Mouse (Mus musculus) small intestine, adult 2 months (tissue): ENCODE data around the gene Smndc1. TPM values are rescaled to one million over a fixed set of nuclear protein-coding genes. Genes with fewer than 3 reads are reported as not detected.
A peak's percentile ranks its signal among the peaks of the same experiment; 100 is the strongest.
"Not testable (repeated sequence)": the region's sequence is repeated elsewhere in the genome, so short reads cannot be mapped to it uniquely, and the experiment has no call there.

Experiments
- H3K27ac ChIP-seq: fragments of 200-500 bp; 2 replicates; pipeline ENCODE4 v1.5.1; 2012; ENCODE audit warnings: low read depth, low read length, control low read depth, inconsistent platforms; ENCODE audit not compliant: insufficient read depth
- H3K27me3 ChIP-seq: fragments of 200-500 bp; 2 replicates; pipeline ENCODE4 v1.6.1; 2012; ENCODE audit warnings: mild to moderate bottlenecking, moderate library complexity, low read length, inconsistent platforms; ENCODE audit not compliant: control insufficient read depth, insufficient read depth
- H3K36me3 ChIP-seq: fragments of 200-500 bp; 2 replicates; pipeline ENCODE4 v1.6.1; 2012; ENCODE audit warnings: mild to moderate bottlenecking, low read length, control low read depth, inconsistent platforms; ENCODE audit not compliant: control insufficient read depth, insufficient read depth
- H3K4me1 ChIP-seq: fragments of 200-500 bp; 2 replicates; pipeline ENCODE4 v1.6.1; 2012; ENCODE audit warnings: low read length, inconsistent platforms, mixed read lengths; ENCODE audit not compliant: control insufficient read depth, insufficient read depth, insufficient read length
- H3K4me3 ChIP-seq: fragments of 200-500 bp; 2 replicates; pipeline ENCODE4 v1.5.1; 2012; ENCODE audit warnings: low read depth, mild to moderate bottlenecking, control low read depth, inconsistent platforms, low read length, moderate library complexity
- CTCF ChIP-seq: fragments of 200-500 bp; IDR thresholded peaks from 2 replicates; pipeline ENCODE4 v1.5.1; 2012; ENCODE audit warnings: low read depth, mild to moderate bottlenecking, control low read depth, inconsistent platforms, low read length, moderate library complexity, mixed read lengths; ENCODE audit not compliant: insufficient replicate concordance, insufficient read length; ENCODE audit errors: extremely low read depth
- POLR2A ChIP-seq: fragments of 200-500 bp; IDR thresholded peaks from 2 replicates; pipeline ENCODE4 v1.6.1; 2012; ENCODE audit warnings: low read depth, mild to moderate bottlenecking, control low read depth, inconsistent platforms, low read length, moderate library complexity
- WGBS: fragments of 180-500 bp; shearing (Covaris S2); methylation state at CpG from one replicate; pipeline ENCODE4 v1.1.7; 2018; 5-methylcytosine and 5-hydroxymethylcytosine counted together
- polyA plus RNA-seq: library from polyadenylated mRNA; depleted of rRNA; stranded (reverse); fragments of >200 nt; gene quantifications from 2 replicates; pipeline ENCODE4 v1.2.3, GENCODE M21; 2012

The Smndc1 gene
- polyA plus RNA-seq, 1 experiment = 1.6 TPM

DNA sequence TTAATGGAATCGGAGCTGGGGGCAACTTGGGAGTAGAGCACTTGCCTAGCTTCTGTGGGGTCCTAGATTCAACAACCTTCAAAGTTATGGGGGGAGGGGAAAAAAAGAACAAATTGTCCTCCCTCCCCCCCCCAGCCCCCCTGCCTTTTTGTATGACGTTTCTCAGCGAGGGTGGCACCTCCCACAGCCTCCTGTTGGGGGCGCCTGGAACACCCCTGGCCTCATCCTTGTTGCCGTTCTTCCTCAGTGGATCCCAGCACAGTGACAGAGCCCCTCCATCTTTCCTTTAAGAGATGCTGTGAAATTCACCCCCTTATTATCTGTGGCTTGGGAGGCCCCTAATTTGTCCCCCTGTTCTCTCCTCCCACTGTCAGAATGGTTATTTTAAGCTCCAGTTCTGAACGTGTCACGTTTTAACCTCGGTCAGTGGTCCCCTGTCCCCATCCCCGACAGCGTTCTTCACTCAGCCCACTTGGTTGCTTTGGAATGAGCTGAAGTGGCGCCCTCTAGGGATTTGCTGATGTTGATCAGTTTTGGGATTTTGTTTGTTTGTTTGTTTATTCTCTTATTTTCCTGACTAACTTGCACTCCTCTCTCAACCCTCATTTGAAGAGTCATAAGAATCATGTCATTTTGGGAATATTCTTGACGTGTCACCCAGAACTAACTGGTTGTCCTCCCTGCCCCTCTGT lies 12.5 kb upstream of the Smndc1 start:
- no peaks in the 10 kb centered on the region for H3K36me3 ChIP-seq
- 53% methylated on average over 12 of the region's 12 CpGs for WGBS
- TF ChIP-seq CTCF (no peak), POLR2A (no peak)
- H3K27ac ChIP-seq = no peak overlapping the region
- H3K27me3 ChIP-seq = no peaks in the 10 kb centered on the region
- H3K4me1 ChIP-seq = no peaks in the 10 kb centered on the region; the same call in 1 of the 2 replicates
- no peak overlapping the region for H3K4me3 ChIP-seq

DNA sequence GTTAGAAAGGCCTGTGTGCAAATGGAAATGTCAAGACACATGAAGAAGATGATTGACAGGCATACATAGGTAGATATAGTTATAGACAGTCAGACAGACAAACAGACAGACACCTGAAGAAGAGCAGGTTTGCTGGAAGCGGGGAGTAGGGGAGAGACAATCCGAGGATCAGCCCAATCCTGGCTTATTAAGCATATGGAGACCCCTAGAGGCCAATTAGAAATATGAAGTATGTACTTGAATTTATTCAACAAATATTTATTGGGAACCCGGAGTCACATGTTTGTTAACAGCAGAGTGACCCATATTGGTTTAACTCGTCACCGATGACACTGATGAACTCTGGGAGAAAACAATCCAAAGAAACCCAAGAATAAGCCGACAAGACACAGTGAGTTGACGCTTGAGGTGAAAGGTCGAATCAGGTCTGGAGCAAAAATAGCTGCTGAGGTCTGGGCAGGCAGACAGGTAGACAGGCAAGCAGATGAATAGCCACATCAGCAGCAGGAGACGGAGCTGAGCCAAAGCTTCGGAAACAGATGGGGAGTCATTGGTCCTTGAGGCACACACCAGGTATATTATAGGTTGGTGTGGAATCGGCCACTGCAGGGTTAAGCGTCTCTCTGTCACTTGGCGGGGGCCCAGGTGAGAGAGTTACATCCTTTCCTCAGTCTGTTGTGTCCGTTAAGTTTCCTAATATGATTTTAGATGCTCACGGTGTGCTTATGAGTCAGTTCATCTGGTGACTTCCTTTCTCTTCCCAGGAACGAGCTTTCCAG lies 10.1 kb upstream of the Smndc1 start:
- WGBS = 72% methylated on average over 16 of the region's 16 CpGs
- no peak overlapping the region for H3K27ac ChIP-seq
- H3K4me1 ChIP-seq = no peaks in the 10 kb centered on the region
- no peak overlapping the region for H3K4me3 ChIP-seq
- no peaks in the 10 kb centered on the region for H3K27me3 ChIP-seq
- no peak for TF ChIP-seq POLR2A
- TF ChIP-seq CTCF = no peak
- H3K36me3 ChIP-seq = no peaks in the 10 kb centered on the region

DNA sequence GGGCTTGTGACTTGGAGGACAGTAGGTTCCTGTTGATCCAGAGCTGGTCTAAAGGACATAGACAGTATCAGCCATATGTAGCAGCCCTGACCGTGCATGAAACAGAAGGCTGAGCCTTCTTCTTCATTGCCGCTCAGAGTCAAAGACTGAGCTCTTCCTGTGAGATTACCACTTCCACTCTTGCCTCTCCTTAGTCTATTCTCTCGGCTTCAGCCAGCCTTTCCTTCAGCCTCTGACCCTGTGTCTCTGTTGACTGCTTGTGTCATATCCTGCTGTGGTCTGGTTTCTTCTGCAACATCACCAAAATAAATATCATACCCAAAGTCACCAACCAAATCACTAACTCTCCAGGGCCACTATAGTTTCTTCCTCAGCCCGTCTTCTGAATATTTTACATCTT lies 8.8 kb upstream of the Smndc1 start:
- H3K4me1 ChIP-seq = no peaks in the 10 kb centered on the region
- no peak for TF ChIP-seq POLR2A
- TF ChIP-seq CTCF = no peak
- no peak overlapping the region for H3K27ac ChIP-seq
- WGBS = 79% methylated on average over 4 of the region's 4 CpGs
- no peaks in the 10 kb centered on the region for H3K27me3 ChIP-seq
- no peak overlapping the region for H3K4me3 ChIP-seq
- no peaks in the 10 kb centered on the region for H3K36me3 ChIP-seq

DNA sequence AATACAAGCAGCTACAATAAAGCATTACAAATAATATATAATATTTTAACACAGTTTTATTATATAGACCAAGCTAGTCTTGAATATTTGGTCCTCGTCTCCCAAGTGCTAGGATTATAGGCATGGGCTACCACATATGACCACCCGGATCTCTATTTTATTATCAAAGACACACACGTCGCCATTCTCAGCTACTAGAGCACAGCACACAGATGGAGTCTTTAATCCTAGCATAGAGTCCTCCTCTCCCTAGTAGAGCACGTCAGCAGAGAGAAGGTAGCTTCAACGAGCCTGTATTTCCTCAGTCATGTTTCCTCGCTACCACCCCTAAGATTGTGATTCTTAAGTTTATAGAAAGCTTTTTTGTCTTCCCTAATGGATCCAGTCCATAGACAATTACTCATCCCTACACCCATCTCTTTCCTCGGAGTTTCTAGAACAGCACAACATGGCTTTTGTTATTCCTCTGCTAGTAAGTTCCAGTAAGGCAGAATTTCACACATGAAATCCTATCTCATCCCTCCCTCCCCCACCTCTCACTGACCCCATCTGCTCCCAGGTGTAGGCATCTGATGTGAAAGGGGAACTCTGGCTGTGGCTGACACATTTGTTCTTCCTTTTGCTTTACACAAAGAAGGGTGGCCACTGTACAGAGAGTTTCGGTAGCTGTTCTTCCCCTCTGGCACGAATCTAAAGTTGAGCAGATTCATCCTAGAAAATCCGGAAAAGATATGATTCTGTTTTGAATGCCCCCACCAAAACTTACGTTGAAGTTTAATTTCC lies 7.3 kb upstream of the Smndc1 start:
- 78% methylated on average over 12 of the region's 12 CpGs for WGBS
- Histone ChIP-seq H3K27me3 (no peaks in the 10 kb centered on the region), H3K36me3 (no peaks in the 10 kb centered on the region), H3K27ac (no peak overlapping the region), H3K4me1 (peaks cover 3% of the 10 kb centered on the region; the same call in 1 of the 2 replicates), H3K4me3 (no peak overlapping the region)
- no peak for TF ChIP-seq CTCF
- no peak for TF ChIP-seq POLR2A

DNA sequence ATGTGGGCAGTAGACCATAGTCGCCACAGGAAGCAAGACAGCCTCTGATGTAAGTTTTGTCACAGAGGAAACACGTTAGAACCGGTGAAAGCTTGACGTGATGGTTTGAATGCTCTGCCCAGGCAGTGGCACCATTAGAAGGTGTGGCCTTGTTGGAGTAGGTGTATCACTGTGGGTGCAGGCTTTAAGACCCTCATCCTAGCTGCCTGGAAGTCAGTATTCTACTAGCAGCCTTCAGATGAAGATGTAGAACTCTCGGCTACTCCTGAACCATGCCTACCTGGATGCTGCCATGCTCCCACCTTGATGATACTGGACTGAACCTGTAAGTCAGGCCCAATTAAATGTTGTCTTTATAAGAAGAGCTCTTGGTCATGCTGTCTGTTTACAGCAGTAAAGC lies 5.4 kb upstream of the Smndc1 start:
- not testable (repeated sequence) for H3K4me3 ChIP-seq, H3K4me1 ChIP-seq, H3K27ac ChIP-seq, H3K36me3 ChIP-seq, H3K27me3 ChIP-seq
- 75% methylated on average over 5 of the region's 5 CpGs for WGBS

GRCm38 (mm10) chr19:53394956-53395355 lies 4.6 kb upstream of the Smndc1 start:
- H3K27me3 ChIP-seq = not testable (repeated sequence)
- WGBS = 54% methylated on average over 3 of the region's 3 CpGs

GRCm38 (mm10) chr19:53394552-53394951 lies 4.2 kb upstream of the Smndc1 start:
- WGBS = 10% methylated on average over 7 of the region's 7 CpGs
- Histone ChIP-seq H3K27me3 (no peaks in the 10 kb centered on the region), H3K27ac (no peak overlapping the region), H3K36me3 (no peaks in the 10 kb centered on the region), H3K4me1 (peaks cover 7% of the 10 kb centered on the region; the same call in 1 of the 2 replicates), H3K4me3 (no peak overlapping the region)
- TF ChIP-seq CTCF = peak; percentile 16; the same call in 1 of the 2 replicates
- no peak for TF ChIP-seq POLR2A

More at GRCm38 (mm10) chr19:53394956-53395355, 4.6 kb upstream of the Smndc1 start:
- not testable (repeated sequence) for H3K4me3 ChIP-seq, H3K36me3 ChIP-seq, H3K27ac ChIP-seq, H3K4me1 ChIP-seq
